Mouse (Mus musculus): Measurements from ENCODE around the gene Gm11361. TPM values are rescaled to one million over a fixed set of nuclear protein-coding genes. Genes with fewer than 3 reads are reported as not detected.

Gene Gm11361
- 100 to 1,000 TPM; 129 to 131 TPM for total RNA-seq (2023)

DNA sequence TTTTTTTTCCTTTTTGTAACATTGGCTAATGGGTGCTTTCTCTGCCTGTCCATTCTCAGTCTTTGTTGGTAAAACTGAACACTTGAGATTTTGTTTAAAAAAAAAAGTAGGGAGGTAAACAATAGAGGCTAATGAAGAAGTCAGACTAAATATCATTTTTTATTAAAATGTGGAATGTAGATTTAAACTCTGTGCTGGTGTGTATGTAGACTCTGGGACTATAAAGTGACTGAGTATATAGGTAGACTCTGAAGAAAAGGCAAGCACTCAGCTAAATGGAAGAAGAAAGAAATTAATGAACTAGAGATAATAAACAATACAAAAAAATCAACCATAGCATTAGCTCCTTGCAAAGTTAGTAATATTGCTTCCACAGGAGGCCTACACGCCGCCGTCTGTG, at the start of gene Gm11361:
TSS of gene Gm11361 (plus strand) at position 301 of the 400 bp plus-strand sequence.

Other genes starting within 250 kb of the Gm11361 start
- gene Prl4a1, start 241.3 kb upstream of the Gm11361 start, total RNA-seq (2023), result not detected
- not detected for gene Prl5a1, start 115.0 kb upstream of the Gm11361 start, total RNA-seq (2023)